Mouse (Mus musculus): Measurements from ENCODE around the gene Lyzl4.

DNA sequence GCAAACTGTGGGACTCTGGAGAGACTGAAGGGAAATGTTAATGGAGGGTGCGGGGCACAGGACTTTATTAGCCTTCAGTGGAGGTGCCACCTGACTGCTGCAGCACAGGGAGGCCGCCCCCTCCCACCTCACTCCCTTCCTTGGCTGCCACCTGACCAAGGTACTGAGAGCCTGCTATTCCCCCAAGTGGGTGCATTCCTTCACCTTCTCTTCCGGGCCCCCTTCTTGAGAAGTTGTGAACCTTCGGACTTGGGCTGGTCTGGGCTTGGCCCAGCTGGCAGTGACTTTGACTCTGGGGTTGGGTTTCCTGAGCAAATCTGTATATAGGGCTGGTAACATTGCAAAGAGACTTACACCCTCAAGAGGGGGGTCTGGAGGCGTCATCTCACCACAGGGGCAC, 14.4 kb upstream of the Lyzl4 start:
- no peak for TF ChIP-seq GATA1 (IDR thresholded peaks at IDR 0.05; ENCODE audit: borderline replicate concordance, low read length)
- no peak for TF ChIP-seq FLI1 (IDR thresholded peaks at IDR 0.05; ENCODE audit: low read length)
